Mouse (Mus musculus) kidney, adult 9 months (tissue): ENCODE data around the gene Agr3.

Experiments used
- DNase-seq: peaks from one replicate; pipeline ENCODE4 v3.0.0; 2022

Agr3 gene

GRCm38 (mm10) chr12:35925402-35925801, at the start of gene Agr3:
Agr3 (plus strand) TSS chr12:35925620.
- DNase-seq, result no peak

DNA sequence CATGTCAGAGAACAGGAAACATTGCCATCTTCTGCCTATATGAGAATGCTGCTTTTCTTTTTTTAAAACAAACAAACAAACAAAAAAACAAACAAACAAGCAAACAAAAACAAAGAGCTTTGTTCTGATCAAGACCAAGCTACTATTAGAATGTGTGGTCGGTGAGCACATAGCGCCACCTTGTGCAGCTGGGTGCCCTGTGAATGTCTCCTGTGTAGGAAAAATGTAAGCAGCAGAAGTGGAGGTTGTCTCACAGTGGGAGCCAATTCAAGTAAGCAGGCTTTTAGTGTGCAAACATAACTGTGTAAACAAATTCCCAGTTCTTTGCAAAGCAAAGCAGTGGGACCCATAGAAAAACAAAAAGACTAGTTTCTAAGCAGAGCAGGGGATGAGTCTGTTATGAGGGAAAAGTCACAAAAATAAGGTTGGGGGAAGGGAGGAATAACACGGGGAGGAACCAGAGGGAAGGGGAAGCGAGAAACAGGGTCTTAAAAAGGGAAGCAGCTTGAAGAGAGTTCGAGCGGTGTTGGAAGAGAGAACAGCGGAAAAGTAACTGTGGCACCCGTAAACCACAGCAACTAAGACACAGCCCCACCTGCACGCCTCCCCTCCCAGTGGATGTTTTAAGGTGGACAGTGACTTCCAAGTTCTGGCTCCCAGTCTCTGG, 40.4 kb upstream of the Agr3 start:
- peak; percentile 22 for DNase-seq

- DNase-seq, result no peak
These were observed 36.0 kb upstream of the Agr3 start for GRCm38 (mm10) chr12:35889383-35889782.

DNA sequence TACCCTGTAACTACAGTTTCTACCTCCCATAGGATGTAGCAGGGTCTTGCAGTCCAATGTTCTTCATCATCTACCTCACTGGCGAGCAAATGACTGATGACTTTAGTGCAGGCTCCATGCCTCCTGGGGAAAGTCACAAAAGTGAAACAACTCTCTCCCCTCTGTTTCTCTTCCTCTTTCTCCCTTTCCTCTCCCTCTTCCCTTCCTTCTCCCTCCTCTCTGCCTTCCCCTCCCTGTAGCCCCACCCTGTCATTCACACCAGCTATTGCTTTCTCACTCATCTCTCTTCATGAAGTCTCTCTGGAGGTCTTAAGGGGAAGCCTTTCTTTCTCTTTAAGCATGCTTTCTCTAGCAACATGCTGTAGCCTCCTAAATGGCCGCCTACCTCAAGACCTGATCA, 34.7 kb upstream of the Agr3 start:
- no peak for DNase-seq

GRCm38 (mm10) chr12:35894304-35894900, 31.0 kb upstream of the Agr3 start:
- no peak for DNase-seq

GRCm38 (mm10) chr12:35895875-35896763, 29.3 kb upstream of the Agr3 start:
- peak; percentile 56 for DNase-seq

- DNase-seq, result no peak
These were observed 28.6 kb upstream of the Agr3 start for GRCm38 (mm10) chr12:35896764-35897282.

DNA sequence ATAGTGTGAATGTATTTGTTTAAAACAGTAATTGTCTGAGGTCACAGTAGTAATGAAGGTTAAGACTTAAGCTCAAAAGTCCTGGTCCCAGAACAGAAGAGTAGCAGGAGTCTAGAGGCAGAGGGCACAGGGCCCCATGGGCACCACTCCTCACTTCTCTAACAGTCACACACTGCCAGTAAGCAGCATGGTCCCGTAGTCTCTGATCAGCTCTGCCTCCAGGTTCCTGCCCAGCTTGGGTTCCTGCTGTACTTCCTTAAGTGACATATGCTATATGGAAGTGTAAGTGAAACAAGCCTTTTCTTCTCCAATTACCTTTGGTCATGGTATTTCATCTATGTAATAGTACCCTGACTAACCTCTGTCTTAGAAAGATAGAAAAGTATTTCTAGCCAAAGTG, 14.8 kb upstream of the Agr3 start:
- DNase-seq, result no peak

GRCm38 (mm10) chr12:35915813-35916212, 9.6 kb upstream of the Agr3 start:
- DNase-seq, result no peak

DNA sequence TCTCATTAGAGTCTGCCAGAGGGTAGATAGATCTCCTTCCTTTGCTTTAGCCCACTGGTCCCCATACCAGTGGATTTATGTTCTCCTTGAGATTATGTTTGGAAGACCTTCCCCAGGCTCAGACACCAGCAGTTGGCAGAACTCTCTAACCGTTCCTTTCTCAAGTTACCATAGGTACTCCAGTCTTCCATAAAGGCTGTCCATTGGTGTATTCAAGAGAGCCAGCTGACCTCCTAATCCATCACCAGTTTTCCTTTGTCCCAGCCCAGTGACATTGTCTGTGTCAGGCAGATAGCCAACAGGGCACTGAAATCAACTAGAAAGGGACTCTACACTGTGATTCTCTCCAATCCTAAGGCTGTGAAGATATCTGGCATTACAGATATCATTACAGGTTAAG, 9.0 kb upstream of the Agr3 start:
- no peak for DNase-seq

GRCm38 (mm10) chr12:35918031-35918430, 7.4 kb upstream of the Agr3 start:
- no peak for DNase-seq

DNA sequence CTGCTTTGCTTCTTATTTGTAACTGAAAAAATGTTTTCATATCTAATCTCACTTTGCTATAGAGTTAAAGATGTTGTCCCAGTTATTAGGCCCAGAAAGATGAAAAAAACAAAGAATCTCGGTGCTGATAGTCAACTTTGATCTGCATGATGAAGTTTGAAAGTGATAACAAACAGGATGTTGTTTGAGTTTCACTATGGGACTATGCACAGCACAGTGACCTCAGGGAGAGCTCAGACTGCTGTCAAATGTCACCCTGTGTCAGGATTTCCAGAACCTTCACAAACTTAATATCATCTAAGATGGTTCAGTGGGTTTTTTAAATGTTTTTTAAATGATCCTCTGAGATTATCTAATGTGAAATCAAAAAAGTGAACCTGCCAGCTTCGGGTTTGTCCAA, 2.4 kb downstream of the Agr3 start:
- DNase-seq, result no peak

- DNase-seq, result no peak
These were observed 7.4 kb downstream of the Agr3 start for GRCm38 (mm10) chr12:35932816-35933215.

DNA sequence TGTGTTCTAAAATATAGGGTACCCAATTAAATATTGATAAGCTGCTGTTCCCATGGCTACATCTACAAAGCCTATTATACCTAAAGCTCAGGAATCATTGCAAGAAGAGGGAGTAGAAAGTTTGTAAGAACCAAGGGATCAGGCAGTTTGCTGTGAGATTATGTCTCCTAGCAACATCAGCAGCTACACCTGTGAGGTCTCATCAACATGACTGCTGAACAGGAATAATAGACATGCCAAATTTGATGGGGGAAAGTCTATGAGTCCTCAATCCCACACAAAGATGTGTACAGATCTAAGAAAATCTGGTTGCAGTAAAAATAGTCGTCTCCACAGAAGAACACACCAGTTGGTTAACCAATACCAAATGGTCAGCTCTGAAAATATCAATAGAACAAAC, 26.3 kb downstream of the Agr3 start:
- DNase-seq, result no peak

DNA sequence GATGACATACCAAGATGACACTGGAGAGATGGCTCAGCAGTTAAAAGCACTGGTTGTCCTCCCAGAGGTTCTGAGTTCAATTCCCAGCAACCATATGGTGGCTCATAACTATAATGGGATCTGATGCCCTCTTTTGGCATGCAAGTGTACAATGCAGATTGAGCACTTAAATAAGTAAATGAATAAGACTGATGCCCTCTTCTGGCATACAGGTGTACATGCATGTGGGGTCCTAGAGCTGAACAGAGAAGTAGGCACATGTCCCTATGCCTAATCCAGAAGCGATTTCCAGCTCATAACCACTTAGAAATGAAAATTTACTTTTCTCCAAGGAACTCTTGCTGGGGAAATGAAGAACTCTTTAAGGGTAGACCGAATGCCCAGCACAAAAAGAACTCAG, 31.8 kb downstream of the Agr3 start:
- DNase-seq, result peak; percentile 5

GRCm38 (mm10) chr12:35966098-35966767, 40.8 kb downstream of the Agr3 start:
- no peak for DNase-seq

- DNase-seq, result no peak
These were observed 41.3 kb downstream of the Agr3 start for GRCm38 (mm10) chr12:35966768-35967141.

DNA sequence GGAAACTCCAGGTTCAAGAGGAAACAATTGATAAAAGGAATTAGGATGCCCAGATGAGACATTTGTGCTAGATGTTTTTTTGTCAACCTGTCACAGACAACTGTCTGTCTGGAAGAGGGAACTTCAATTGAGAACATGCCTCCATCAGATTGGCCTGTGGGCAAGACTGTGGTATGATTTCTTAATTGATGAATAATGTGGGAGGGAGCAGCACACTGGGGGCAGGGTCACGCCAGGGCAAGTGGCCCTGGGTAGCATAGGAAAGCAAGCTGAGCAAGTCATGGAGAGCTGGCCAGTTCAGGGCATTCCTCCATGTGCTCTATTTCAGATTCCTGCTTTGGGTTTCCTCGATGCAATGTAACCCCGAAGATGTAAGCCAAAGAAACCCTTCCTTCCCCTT, 50.5 kb downstream of the Agr3 start:
- no peak for DNase-seq

DNA sequence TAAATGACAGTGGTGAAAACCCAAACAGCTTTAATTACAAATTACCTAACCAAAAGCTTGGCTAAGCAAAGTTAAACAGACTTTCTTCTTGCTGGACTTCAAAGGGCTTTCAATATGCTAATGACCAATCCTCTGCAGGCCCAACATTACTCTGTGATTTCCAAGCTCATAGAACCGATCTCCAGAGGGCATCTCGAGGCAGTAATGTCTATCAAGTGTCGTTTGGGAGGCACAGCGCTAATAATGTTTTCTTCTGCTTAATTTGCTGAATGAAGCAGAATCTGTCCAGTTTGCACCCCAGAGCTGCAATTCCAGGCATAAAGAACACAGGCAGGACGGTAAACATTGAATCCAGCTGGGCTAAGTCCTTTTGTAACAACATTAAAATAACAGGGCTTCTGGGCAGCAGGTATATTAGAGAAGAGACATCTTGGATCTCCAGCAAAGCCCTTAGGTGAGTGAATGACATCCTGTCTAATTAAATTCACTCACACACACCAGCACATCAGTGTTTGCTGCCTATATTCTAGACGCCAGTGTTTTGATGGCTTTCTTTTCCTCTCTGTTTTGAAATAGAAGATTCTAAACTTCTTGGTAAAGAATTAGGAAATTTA, 52.3 kb downstream of the Agr3 start:
- DNase-seq, result peak; percentile 19

DNA sequence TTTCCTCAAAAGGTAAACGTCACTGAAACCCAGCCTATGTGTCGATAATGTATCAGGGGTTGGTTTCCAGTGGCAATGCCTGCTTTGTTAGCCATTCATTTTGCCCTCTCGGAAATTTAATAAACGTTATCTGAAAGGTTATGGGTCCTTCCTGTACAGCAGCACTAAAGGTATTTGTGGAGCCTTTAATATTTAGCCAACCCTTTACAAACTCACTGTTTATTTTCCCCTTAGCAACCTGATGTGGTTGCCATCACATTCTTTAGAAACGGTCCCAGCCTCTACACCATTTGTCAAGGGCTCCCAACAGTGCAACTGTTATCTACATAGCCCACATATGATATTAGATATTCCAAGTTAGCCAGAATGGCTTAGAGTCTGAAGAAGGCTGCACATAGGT, 54.2 kb downstream of the Agr3 start:
- no peak for DNase-seq

GRCm38 (mm10) chr12:35981732-35982360, 56.4 kb downstream of the Agr3 start:
- peak; percentile 32 for DNase-seq

DNA sequence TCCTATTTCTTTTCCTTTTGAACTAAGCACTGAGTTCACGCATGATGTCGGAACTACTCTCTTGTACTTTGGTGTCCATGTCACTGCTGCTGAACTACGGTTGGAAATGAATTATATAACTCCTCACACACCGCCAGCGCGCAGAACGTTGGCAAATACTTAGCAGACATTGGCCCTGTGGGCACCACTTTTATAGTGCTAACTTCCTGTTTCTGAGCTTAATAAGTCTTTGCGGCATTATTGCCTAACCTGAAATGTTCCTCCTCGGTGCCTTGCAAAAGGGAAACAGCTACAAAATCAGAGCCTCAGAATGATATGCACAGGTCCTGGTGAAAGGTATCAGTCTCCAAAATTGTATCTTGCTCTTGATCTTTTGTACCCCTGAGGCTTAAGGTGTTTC, 58.1 kb downstream of the Agr3 start:
- no peak for DNase-seq
